Mouse (Mus musculus) kidney, postnatal 14 days (tissue): ENCODE results near the gene Gm7951.
"Not testable (repeated sequence)": the region's sequence is repeated elsewhere in the genome, so short reads cannot be mapped to it uniquely, and the experiment has no call there.

Source experiments
- DNase-seq: peaks from one replicate; pipeline ENCODE4 v3.0.0; 2022; ENCODE audit warnings: mixed read lengths

Gm7951 gene

GRCm38 (mm10) chr14:42117269-42117668, at the start of gene Gm7951:
TSS of gene Gm7951 (minus strand) at chr14:42117369.
- not testable (repeated sequence) for DNase-seq

DNA sequence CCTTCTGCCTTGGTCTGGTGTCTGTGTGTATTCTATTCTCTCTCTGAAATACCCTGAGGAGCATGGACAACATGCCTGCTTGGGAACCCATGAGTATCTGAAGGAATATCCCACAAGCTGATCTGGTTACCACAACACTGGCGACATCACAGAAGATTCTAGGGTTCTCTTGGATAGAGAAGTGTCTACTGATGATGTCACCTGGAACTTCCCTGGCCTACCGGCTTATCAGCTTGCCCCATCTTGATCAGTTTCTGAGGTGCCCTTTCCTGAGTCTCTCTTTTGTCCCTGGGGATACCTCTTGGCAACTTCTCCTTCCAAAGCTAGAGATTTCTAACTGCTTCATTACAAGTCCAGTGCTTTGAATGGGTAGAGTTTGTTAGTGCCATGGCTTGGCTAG, 45.4 kb upstream of the Gm7951 start, which contains the start of gene Gm17027:
TSS of gene Gm17027 (minus strand) at position 101 of the 400 bp plus-strand sequence.
- not testable (repeated sequence) for DNase-seq

GRCm38 (mm10) chr14:42134571-42134970, 17.4 kb upstream of the Gm7951 start:
- DNase-seq = peak; percentile 6

DNA sequence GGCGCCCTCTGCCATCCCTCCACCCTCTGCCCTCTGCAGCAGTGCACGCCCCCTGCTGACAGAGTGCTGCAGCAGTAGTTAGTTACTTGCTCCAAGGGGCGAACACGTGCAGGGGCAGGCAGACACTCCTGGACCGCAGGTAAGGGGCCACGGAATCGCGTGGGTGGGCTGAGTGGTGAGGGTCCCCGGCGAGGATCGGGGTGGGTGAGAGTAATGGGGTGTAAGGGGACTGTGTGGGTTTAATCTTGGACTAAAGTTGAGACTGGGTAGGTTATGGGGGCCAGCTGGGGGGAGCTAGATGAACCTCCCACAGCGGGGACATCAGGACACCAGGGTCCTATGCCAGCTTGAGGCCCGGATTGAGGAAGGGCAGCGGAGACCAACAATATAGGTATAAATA, 16.6 kb upstream of the Gm7951 start:
- DNase-seq = not testable (repeated sequence)
